Mouse (Mus musculus) MEL (cell line): ENCODE results near the gene Bcl2l14. TPM values are rescaled to one million over a fixed set of nuclear protein-coding genes. Genes with fewer than 3 reads are reported as not detected.
A peak's percentile ranks its signal among the peaks of the same experiment; 100 is the strongest.

Experiments used
- DNase-seq: peaks from one replicate; pipeline ENCODE4 v3.0.0; 2011; ENCODE audit warnings: low read depth, low spot score
- H3K27ac ChIP-seq: 2 replicates; pipeline ENCODE4 v1.5.1; 2012; ENCODE audit warnings: low read depth, mild to moderate bottlenecking, control low read depth, low read length, moderate library complexity; ENCODE audit not compliant: control insufficient read depth
- H3K27me3 ChIP-seq, 2 experiments: fragments of 150-350 bp in 1 of 2; sonication (generic) in 1 of 2; 2 replicates each; pipeline ENCODE4 v1.6.1; 2012; ENCODE audit warnings: low read length in 2 of 2, mild to moderate bottlenecking in 2 of 2, improper control_type of control experiment in 1 of 2, moderate library complexity in 1 of 2; ENCODE audit not compliant: insufficient read depth in 2 of 2, control insufficient read depth in 1 of 2
- H3K36me3 ChIP-seq, 2 experiments: 2 replicates each; pipeline ENCODE4 v1.6.1; 2012 to 2014; ENCODE audit warnings: low read length in 2 of 2, improper control_type of control experiment in 1 of 2, inconsistent platforms in 1 of 2, mild to moderate bottlenecking in 1 of 2; ENCODE audit not compliant: insufficient read depth in 2 of 2, control insufficient read depth in 1 of 2
- H3K4me1 ChIP-seq, 2 experiments: fragments of 150-350 bp in 1 of 2; sonication (generic) in 1 of 2; 2 replicates each; pipeline ENCODE4 v1.6.1; 2012; ENCODE audit warnings: low read length in 2 of 2, improper control_type of control experiment in 1 of 2, mild to moderate bottlenecking in 1 of 2; ENCODE audit not compliant: insufficient read depth in 2 of 2, control insufficient read depth in 1 of 2
- H3K4me3 ChIP-seq, 2 experiments: fragments of 150-350 bp in 1 of 2; sonication (generic) in 1 of 2; 2 replicates each; pipeline ENCODE4 v1.5.1; 2012; ENCODE audit warnings: low read depth in 2 of 2, low read length in 2 of 2, mild to moderate bottlenecking in 2 of 2, moderate library complexity in 2 of 2, control low read depth in 1 of 2, improper control_type of control experiment in 1 of 2; ENCODE audit not compliant: control insufficient read depth in 1 of 2, insufficient read depth in 1 of 2
- H3K79me2 ChIP-seq: 2 replicates; pipeline ENCODE4 v1.6.1; 2012; ENCODE audit warnings: mild to moderate bottlenecking, low read length, moderate library complexity; ENCODE audit not compliant: control insufficient read depth, poor library complexity, insufficient read depth
- H3K9ac ChIP-seq: 2 replicates; pipeline ENCODE4 v1.6.1; 2012; ENCODE audit warnings: low read depth, mild to moderate bottlenecking, control low read depth, low read length, moderate library complexity; ENCODE audit not compliant: control insufficient read depth, poor library complexity, severe bottlenecking
- H3K9me3 ChIP-seq: fragments of 150-350 bp; sonication (generic); replicated peaks from 2 replicates; pipeline ENCODE4 v1.6.1; 2012; ENCODE audit warnings: mild to moderate bottlenecking, low read length, improper control_type of control experiment, moderate library complexity; ENCODE audit not compliant: insufficient read depth
- BHLHE40 ChIP-seq: IDR thresholded peaks from 2 replicates; pipeline ENCODE4 v1.6.1; 2012; ENCODE audit warnings: low read depth, mild to moderate bottlenecking, inconsistent platforms, low read length, improper control_type of control experiment, borderline replicate concordance
- CTCF ChIP-seq, 3 experiments: IDR thresholded peaks in 2 of 3; conservative IDR thresholded peaks in 1 of 3; 2 replicates each; pipeline ENCODE4 v1.5.1; 2011 to 2012; ENCODE audit warnings: low read length in 3 of 3, low read depth in 2 of 3, mild to moderate bottlenecking in 2 of 3, improper control_type of control experiment in 1 of 3, inconsistent platforms in 1 of 3, mixed read lengths in 1 of 3, moderate library complexity in 1 of 3; ENCODE audit not compliant: control insufficient read depth in 1 of 3, insufficient read depth in 1 of 3, poor library complexity in 1 of 3, severe bottlenecking in 1 of 3
- ELF1 ChIP-seq: IDR thresholded peaks from 2 replicates; pipeline ENCODE4 v1.6.1; 2014; ENCODE audit warnings: low read depth, mild to moderate bottlenecking, inconsistent platforms, low read length, improper control_type of control experiment, moderate library complexity
- EP300 ChIP-seq, 2 experiments: IDR thresholded peaks; 2 replicates each; pipeline ENCODE4 v1.6.1; 2011; ENCODE audit warnings: improper control_type of control experiment in 2 of 2, low read length in 2 of 2, low read depth in 1 of 2, mild to moderate bottlenecking in 1 of 2
- ETS1 ChIP-seq: IDR thresholded peaks from 2 replicates; pipeline ENCODE4 v1.6.1; 2012; ENCODE audit warnings: low read depth, mild to moderate bottlenecking, inconsistent platforms, low read length, improper control_type of control experiment, moderate library complexity
- GABPA ChIP-seq: IDR thresholded peaks from 2 replicates; pipeline ENCODE4 v1.6.1; 2012; ENCODE audit warnings: low read depth, mild to moderate bottlenecking, inconsistent platforms, low read length, improper control_type of control experiment, moderate library complexity
- GATA1 ChIP-seq: IDR thresholded peaks from 2 replicates; pipeline ENCODE4 v1.6.1; 2011; ENCODE audit warnings: low read depth, low read length, improper control_type of control experiment
- MAZ ChIP-seq: IDR thresholded peaks from 2 replicates; pipeline ENCODE4 v1.6.1; 2012; ENCODE audit warnings: low read depth, mild to moderate bottlenecking, inconsistent platforms, low read length, improper control_type of control experiment
- MEF2A ChIP-seq: IDR thresholded peaks from 2 replicates; pipeline ENCODE4 v1.6.1; 2014; ENCODE audit warnings: low read depth, mild to moderate bottlenecking, inconsistent platforms, low read length, improper control_type of control experiment; ENCODE audit not compliant: poor library complexity, insufficient replicate concordance, severe bottlenecking; ENCODE audit errors: extremely low read depth
- MXI1 ChIP-seq: IDR thresholded peaks from 2 replicates; pipeline ENCODE4 v1.6.1; 2011; ENCODE audit warnings: mild to moderate bottlenecking, low read depth, low read length, improper control_type of control experiment
- MYB ChIP-seq: IDR thresholded peaks from 2 replicates; pipeline ENCODE4 v1.6.1; 2011; ENCODE audit warnings: mild to moderate bottlenecking, low read depth, low read length, improper control_type of control experiment
- NELFE ChIP-seq: IDR thresholded peaks from 2 replicates; pipeline ENCODE4 v1.6.1; 2011; ENCODE audit warnings: low read depth, low read length, improper control_type of control experiment
- NRF1 ChIP-seq: IDR thresholded peaks from 2 replicates; pipeline ENCODE4 v1.6.1; 2014; ENCODE audit warnings: low read depth, mild to moderate bottlenecking, inconsistent platforms, low read length, improper control_type of control experiment, moderate library complexity; ENCODE audit not compliant: poor library complexity, insufficient read depth, severe bottlenecking
- POLR2AphosphoS2 ChIP-seq: IDR thresholded peaks from 2 replicates; pipeline ENCODE4 v1.6.1; 2011; ENCODE audit warnings: low read length, improper control_type of control experiment
- POLR2AphosphoS5 ChIP-seq: IDR thresholded peaks from 2 replicates; pipeline ENCODE4 v1.6.1; 2012; ENCODE audit warnings: low read depth, borderline replicate concordance, mild to moderate bottlenecking, inconsistent platforms, low read length, moderate library complexity, mixed read lengths
- RAD21 ChIP-seq: IDR thresholded peaks from 2 replicates; pipeline ENCODE4 v1.6.1; 2011; ENCODE audit warnings: mild to moderate bottlenecking, low read depth, low read length, improper control_type of control experiment
- RCOR1 ChIP-seq: IDR thresholded peaks from 2 replicates; pipeline ENCODE4 v1.6.1; 2012; ENCODE audit warnings: low read depth, mild to moderate bottlenecking, inconsistent platforms, low read length, improper control_type of control experiment
- SMC3 ChIP-seq: IDR thresholded peaks from 2 replicates; pipeline ENCODE4 v1.6.1; 2011; ENCODE audit warnings: low read depth, low read length, improper control_type of control experiment
- TAL1 ChIP-seq: IDR thresholded peaks from 2 replicates; pipeline ENCODE4 v1.6.1; 2012; ENCODE audit warnings: mild to moderate bottlenecking, inconsistent platforms, low read length, moderate library complexity, mixed read lengths
- TCF12 ChIP-seq: IDR thresholded peaks from 2 replicates; pipeline ENCODE4 v1.6.1; 2014; ENCODE audit warnings: low read depth, mild to moderate bottlenecking, inconsistent platforms, low read length, improper control_type of control experiment, moderate library complexity
- USF1 ChIP-seq: IDR thresholded peaks from 2 replicates; pipeline ENCODE4 v1.6.1; 2014; ENCODE audit warnings: low read depth, mild to moderate bottlenecking, inconsistent platforms, low read length, improper control_type of control experiment, moderate library complexity
- ZC3H11A ChIP-seq: IDR thresholded peaks from 2 replicates; pipeline ENCODE4 v1.6.1; 2012; ENCODE audit warnings: low read depth, mild to moderate bottlenecking, inconsistent platforms, low read length, improper control_type of control experiment
- ZMIZ1 ChIP-seq: IDR thresholded peaks from 2 replicates; pipeline ENCODE4 v1.6.1; 2012; ENCODE audit warnings: low read depth, mild to moderate bottlenecking, inconsistent platforms, low read length, improper control_type of control experiment, moderate library complexity
- ZNF384 ChIP-seq: IDR thresholded peaks from 2 replicates; pipeline ENCODE4 v1.6.1; 2012; ENCODE audit warnings: low read depth, mild to moderate bottlenecking, inconsistent platforms, low read length, improper control_type of control experiment
- polyA plus RNA-seq, 2 experiments: library from polyadenylated mRNA; stranded (reverse) in 1 of 2; unstranded in 1 of 2; fragments of >175 nt in 1 of 2; fragments of >200 nt in 1 of 2; gene quantifications; 2 replicates each; pipeline versions ENCODE4 v1.2.1 to v1.2.4; 2012; ENCODE audit warnings: low replicate concordance in 2 of 2, low read depth in 1 of 2; ENCODE audit not compliant: insufficient read length in 2 of 2, insufficient read depth in 1 of 2, missing spikeins in 1 of 2
- total RNA-seq: library from RNA; depleted of rRNA; stranded (reverse); fragments of 300-350 nt; gene quantifications from 2 replicates; pipeline ENCODE4 v1.2.3, GENCODE M21; 2012

Gene Bcl2l14
- total and polyA plus RNA-seq, 3 experiments = 0.65 to 1.4 TPM; not detected in 1

GRCm38 (mm10) chr6:134360079-134360478 is 36.0 kb upstream of the Bcl2l14 start:
- Histone ChIP-seq H3K27ac (no peak overlapping the region), H3K36me3 (peaks cover 0 to under 1% of the 10 kb centered on the region in 2 experiments; a peak in 1 of 4 replicates), H3K4me3 (no peak overlapping the region), H3K4me1 (peaks cover 0 to 6% of the 10 kb centered on the region in 2 experiments; a peak in 2 of 4 replicates), H3K9me3 (no peaks in the 10 kb centered on the region), H3K27me3 (no peaks in the 10 kb centered on the region), H3K9ac (no peak overlapping the region), H3K79me2 (no peaks in the 10 kb centered on the region)
- DNase-seq = no peak
- no peak for TF ChIP-seq SMC3
- no peak for TF ChIP-seq NELFE
- no peak for TF ChIP-seq ETS1
- no peak for TF ChIP-seq USF1
- no peak for TF ChIP-seq GATA1
- TF ChIP-seq RAD21 = no peak
- no peak for TF ChIP-seq EP300 (IDR thresholded peaks at IDR 0.05; ENCODE audit: low read depth in 1 of 2, low read length in 2 of 2)
- no peak for TF ChIP-seq ZC3H11A
- TF ChIP-seq TAL1 = no peak
- TF ChIP-seq POLR2AphosphoS2 = no peak
- TF ChIP-seq ELF1 = no peak
- no peak for TF ChIP-seq ZMIZ1
- no peak for TF ChIP-seq ZNF384
- TF ChIP-seq MXI1 = no peak
- no peak for TF ChIP-seq MEF2A

- DNase-seq = no peak
- TF ChIP-seq MAZ (no peak), RAD21 (no peak), MYB (no peak), POLR2AphosphoS5 (no peak), NRF1 (no peak), GABPA (no peak), CTCF (IDR thresholded peaks at IDR 0.05 in 2 of 3, conservative IDR thresholded peaks at IDR 0.05 in 1 of 3; ENCODE audit: control insufficient read depth in 1 of 3, insufficient read depth in 1 of 3, low read depth in 2 of 3, low read length in 3 of 3, poor library complexity in 1 of 3, severe bottlenecking in 1 of 3) (no peak), ZNF384 (no peak), EP300 (IDR thresholded peaks at IDR 0.05; ENCODE audit: low read depth in 1 of 2, low read length in 2 of 2) (peak in 1 of 2 experiments; percentile 29; a peak in 2 of 4 replicates), RCOR1 (0 out of 2 replicates have a peak, but pooled peaks have one; percentile 27), TCF12 (no peak), NELFE (no peak), SMC3 (no peak), BHLHE40 (no peak), GATA1 (0 out of 2 replicates have a peak, but pooled peaks have one; percentile 6)
- TF ChIP-seq, all 39 proteins: peak for 3
Measured at GRCm38 (mm10) chr6:134364644-134365043, 31.5 kb upstream of the Bcl2l14 start.

More at GRCm38 (mm10) chr6:134364644-134365043, 31.5 kb upstream of the Bcl2l14 start:
- Histone ChIP-seq H3K4me1 (peaks cover 0 to 42% of the 10 kb centered on the region in 2 experiments), H3K36me3 (peaks cover 0 to 14% of the 10 kb centered on the region in 2 experiments; a peak in 2 of 4 replicates), H3K9ac (no peak overlapping the region), H3K79me2 (no peaks in the 10 kb centered on the region), H3K27ac (no peak overlapping the region), H3K27me3 (no peaks in the 10 kb centered on the region), H3K9me3 (no peaks in the 10 kb centered on the region), H3K4me3 (no peak overlapping the region)
